In the genomic region with DNA sequence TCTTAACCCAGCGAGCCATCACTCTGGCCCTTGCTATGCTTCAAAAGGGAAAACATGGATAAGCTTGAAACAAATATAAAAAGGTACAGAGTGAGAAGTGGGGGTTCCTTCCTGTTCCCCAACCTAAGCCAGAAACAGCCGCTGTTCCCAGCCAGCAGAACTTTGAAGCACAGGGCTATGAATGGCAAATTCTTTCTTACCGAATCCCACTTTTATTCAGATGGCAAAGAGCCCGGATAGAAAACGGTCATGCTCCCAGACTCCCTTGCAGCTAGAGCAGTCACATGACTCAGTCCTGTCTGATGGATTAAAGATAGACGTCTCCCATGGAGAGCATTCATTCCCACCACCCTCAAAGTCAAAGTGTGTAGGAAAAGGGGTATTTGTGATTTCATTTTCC, we compare ENCODE assay signal across 24 mouse cellular contexts. TPM values are rescaled to one million over a fixed set of nuclear protein-coding genes. Genes with fewer than 3 reads are reported as not detected.
DNase-seq lines count a peak whose midpoint lies in the region; ATAC-seq and TF ChIP-seq lines count a peak whose summit lies in the region.
"Had no signal": no experiment of that assay in that cellular context is flagged by ENCODE, and none has a peak within 500 bp of the region (broad histone marks: within the 10 kb centered on the region; RNA-seq: fewer than 3 reads in every experiment).

No protein-coding gene starts in this region.

- H3K27ac ChIP-seq in layer of hippocampus, adult 2 months = peak overlapping the region; percentile 60
- H3K27ac ChIP-seq in left cerebral cortex, adult 2 months = peak overlapping the region; percentile 85
- H3K27ac ChIP-seq in cortical plate, adult 2 months (ENCODE audit: insufficient read depth, low read length) = peak overlapping the region; percentile 69
- no peak overlapping the region for H3K27ac ChIP-seq in hindbrain, embryonic 14.5 days
- H3K27ac ChIP-seq: embryonic facial prominence, embryonic 10.5 days; embryonic facial prominence, embryonic 12.5 days; forebrain, embryonic 13.5 days; forebrain, embryonic 15.5 days had no signal

- no peak for ATAC-seq in hindbrain, embryonic 14.5 days (ENCODE audit: low FRiP score)
- ATAC-seq: CD4-positive, CD25-positive, alpha-beta regulatory T cell, adult 4 months; forebrain, embryonic 13.5 days; forebrain, embryonic 15.5 days; forebrain, postnatal 0 days had no signal

- no peak overlapping the region for H3K4me3 ChIP-seq in layer of hippocampus, adult 2 months
- no peak overlapping the region for H3K4me3 ChIP-seq in left cerebral cortex, adult 2 months
- H3K4me3 ChIP-seq in cortical plate, adult 2 months (ENCODE audit: insufficient read depth, low read length) = no peak overlapping the region
- H3K4me3 ChIP-seq in hindbrain, embryonic 14.5 days (replicated peaks; ENCODE audit: low read length) = no peak overlapping the region
- H3K4me3 ChIP-seq: embryonic facial prominence, embryonic 10.5 days; embryonic facial prominence, embryonic 12.5 days; forebrain, embryonic 13.5 days; forebrain, embryonic 15.5 days had no signal

- no peak for DNase-seq in layer of hippocampus, adult 2 months (ENCODE audit: low spot score in 2 of 2)
- DNase-seq in layer of hippocampus, postnatal 14 days (ENCODE audit: low spot score in 2 of 2) = no peak
- DNase-seq in left cerebral cortex, adult 2 months (ENCODE audit: extremely low spot score in 1 of 2, low spot score in 2 of 2) = no peak
- DNase-seq in left cerebral cortex, adult 8-10 months (ENCODE audit: low spot score in 2 of 2) = no peak
- peak; percentile 55 for DNase-seq in NIH3T3 (ENCODE audit: low read depth)
- no peak for DNase-seq in lung, postnatal 14 days
- DNase-seq in hindbrain, embryonic 14.5 days (ENCODE audit: low spot score) = no peak
- DNase-seq: adrenal gland, adult 2 months; adrenal gland, postnatal 10 days; adrenal gland, postnatal 25 days; B cell, adult 2 months; cerebellum, adult 11-12 months; cerebellum, adult 2 months; cerebellum, adult 9-10 months; cerebellum, postnatal 10 days; cerebellum, postnatal 25 days; forebrain, postnatal 0 days had no signal

- no peak overlapping the region for H3K4me2 ChIP-seq in hindbrain, embryonic 14.5 days (replicated peaks)
- H3K4me2 ChIP-seq: embryonic facial prominence, embryonic 12.5 days; forebrain, embryonic 13.5 days; forebrain, embryonic 15.5 days had no signal

- 95% methylated on average over 6 of the region's 6 CpGs for WGBS in hindbrain, embryonic 14.5 days

- TF ChIP-seq POLR2A in cortical plate, adult 2 months (IDR thresholded peaks at IDR 0.05; ENCODE audit: extremely low read depth, insufficient read depth, low read length) = no peak

- H3K9me3 ChIP-seq in hindbrain, embryonic 14.5 days (ENCODE audit: control insufficient read depth, low read length) = no peaks in the 10 kb centered on the region
- H3K9me3 ChIP-seq: embryonic facial prominence, embryonic 12.5 days; forebrain, embryonic 15.5 days; G1E had no signal

- no peaks in the 10 kb centered on the region for H3K36me3 ChIP-seq in hindbrain, embryonic 14.5 days (replicated peaks; ENCODE audit: control insufficient read depth, insufficient read depth)
- H3K36me3 ChIP-seq: embryonic facial prominence, embryonic 10.5 days; embryonic facial prominence, embryonic 12.5 days; forebrain, embryonic 15.5 days; G1E had no signal

- TF ChIP-seq CTCF in layer of hippocampus, adult 2 months (conservative IDR thresholded peaks at IDR 0.05) = no peak
- TF ChIP-seq CTCF in left cerebral cortex, adult 2 months (IDR thresholded peaks at IDR 0.05) = no peak
- TF ChIP-seq CTCF in cortical plate, adult 2 months (IDR thresholded peaks at IDR 0.05; ENCODE audit: extremely low read depth, insufficient read depth, low read length) = no peak

- intact Hi-C loops in left cerebral cortex, adult 2 months (cut with DNase I) = loop anchor here (2.0 kb wide), 1 partner anchor 72 kb away; no protein-coding TSS in a partner anchor

- H3K9ac ChIP-seq in hindbrain, embryonic 14.5 days = no peak overlapping the region
- H3K9ac ChIP-seq: embryonic facial prominence, embryonic 12.5 days; forebrain, embryonic 13.5 days; forebrain, embryonic 15.5 days; forebrain, postnatal 0 days had no signal

- no peaks in the 10 kb centered on the region for H3K27me3 ChIP-seq in hindbrain, embryonic 14.5 days (ENCODE audit: control insufficient read depth, insufficient read depth, low read length)
- H3K27me3 ChIP-seq: embryonic facial prominence, embryonic 12.5 days; forebrain, embryonic 13.5 days; forebrain, embryonic 15.5 days had no signal

- peaks cover 21% of the 10 kb centered on the region for H3K4me1 ChIP-seq in cortical plate, adult 2 months (ENCODE audit: control insufficient read depth, insufficient read depth, low read length)
- peaks cover 5% of the 10 kb centered on the region for H3K4me1 ChIP-seq in hindbrain, embryonic 14.5 days (replicated peaks; ENCODE audit: control insufficient read depth, insufficient read depth, low read length)

RNA-seq across cellular contexts. Expression of gene Kcnb1, which starts 39.1 kb away (rescaled TPM):
- 100 to 1,000 TPM; 103 to 105 TPM for total RNA-seq in layer of hippocampus, adult 2 months (2021)
- total RNA-seq in layer of hippocampus, postnatal 14 days (2021) = 10 to 100 TPM; 62.0 to 69.6 TPM
- total RNA-seq in left cerebral cortex, adult 2 months (2021) = 100 to 1,000 TPM; 230 to 237 TPM
- total RNA-seq in left cerebral cortex, adult 8-10 months (2022) = 100 to 1,000 TPM; 158 to 198 (median 179) TPM
- 63.5 and 68.7 TPM in 2 replicates for polyA plus RNA-seq in cortical plate, adult 2 months (2012; rRNA removed)
- polyA plus RNA-seq in hindbrain, embryonic 14.5 days (2014; fragmentation: Nextera tagmentation; extraction: Ambion mirVana) = 3.5 and 3.9 TPM in 2 replicates
- polyA plus RNA-seq: G1E had no signal
